Mouse (Mus musculus) lung, postnatal 4 days (tissue): Measurements from ENCODE around the gene Fsd2.
A peak's percentile ranks its signal among the peaks of the same experiment; 100 is the strongest.

Source experiments
- DNase-seq, 2 experiments: peaks; one replicate each; pipeline ENCODE4 v3.0.0; 2021

The Fsd2 gene

GRCm38 (mm10) chr7:81571941-81572441 is 5.2 kb upstream of the Fsd2 start:
- DNase-seq: no peak

GRCm38 (mm10) chr7:81571108-81571940 is 4.6 kb upstream of the Fsd2 start, which contains the start of gene Whamm:
Gene Whamm (plus strand): TSS chr7:81571266.
- DNase-seq: peak; percentile 93 to 94

- no peak for DNase-seq
Observed at GRCm38 (mm10) chr7:81570752-81571107, 4.0 kb upstream of the Fsd2 start.

- DNase-seq: no peak
Observed at GRCm38 (mm10) chr7:81570271-81570670, 3.5 kb upstream of the Fsd2 start.

GRCm38 (mm10) chr7:81569851-81570250 is 3.1 kb upstream of the Fsd2 start:
- no peak for DNase-seq

GRCm38 (mm10) chr7:81567396-81567795 is 652 bp upstream of the Fsd2 start:
- no peak for DNase-seq

GRCm38 (mm10) chr7:81566332-81566731 is 412 bp downstream of the Fsd2 start:
- no peak for DNase-seq

- no peak for DNase-seq
Observed at GRCm38 (mm10) chr7:81565381-81566055, 1.2 kb downstream of the Fsd2 start.

GRCm38 (mm10) chr7:81564766-81565165 is 2.0 kb downstream of the Fsd2 start:
- no peak for DNase-seq

- DNase-seq: no peak
Observed at GRCm38 (mm10) chr7:81563506-81564015, 3.2 kb downstream of the Fsd2 start.

- DNase-seq: no peak
Observed at GRCm38 (mm10) chr7:81561211-81561610, 5.5 kb downstream of the Fsd2 start.

GRCm38 (mm10) chr7:81560101-81561049 is 6.4 kb downstream of the Fsd2 start:
- no peak for DNase-seq

- no peak for DNase-seq
Observed at GRCm38 (mm10) chr7:81559231-81559980, 7.3 kb downstream of the Fsd2 start.

GRCm38 (mm10) chr7:81557985-81558360 is 8.8 kb downstream of the Fsd2 start:
- no peak for DNase-seq

GRCm38 (mm10) chr7:81557252-81557984 is 9.3 kb downstream of the Fsd2 start:
- peak; percentile 56 to 76 for DNase-seq

- DNase-seq: no peak
Observed at GRCm38 (mm10) chr7:81556839-81557238, 9.9 kb downstream of the Fsd2 start.

- DNase-seq: peak in 1 of 2 experiments; percentile 47
Observed at GRCm38 (mm10) chr7:81554369-81554768, 12.4 kb downstream of the Fsd2 start.

- DNase-seq: peak in 1 of 2 experiments; percentile 5
Observed at GRCm38 (mm10) chr7:81553589-81553988, 13.2 kb downstream of the Fsd2 start.

GRCm38 (mm10) chr7:81548864-81549263 is 17.9 kb downstream of the Fsd2 start:
- no peak for DNase-seq

- no peak for DNase-seq
Observed at GRCm38 (mm10) chr7:81542934-81543333, 23.8 kb downstream of the Fsd2 start.

GRCm38 (mm10) chr7:81541924-81542524 is 24.7 kb downstream of the Fsd2 start:
- peak in 1 of 2 experiments; percentile 66 for DNase-seq
